Mouse (Mus musculus) adipose tissue, adult 10 weeks (tissue): ENCODE measurements around the gene Sned1. TPM values are rescaled to one million over a fixed set of nuclear protein-coding genes. Genes with fewer than 3 reads are reported as not detected.

Experiments used
- polyA plus RNA-seq: library from polyadenylated mRNA; stranded (reverse); fragments of 350-450 nt; fragmentation: Illumina TruSeq; extraction: RNeasy Lipid Tissue Mini Kit (QIAGEN cat#74804); gene quantifications from one replicate; pipeline ENCODE4 v1.2.3, GENCODE M21; 2014; ENCODE audit warnings: low read depth, low replicate concordance

Gene Sned1
- 9.9 TPM for polyA plus RNA-seq

GRCm38 (mm10) chr1:93235576-93236544 lies at the start of gene Sned1:
Sned1 (plus strand) TSS chr1:93235841.

GRCm38 (mm10) chr1:93305581-93306337 lies 70.1 kb downstream of the Sned1 start, which contains the start of gene Mterf4:
Mterf4 (minus strand) TSS chr1:93305915.

GRCm38 (mm10) chr1:93342648-93343503 lies 107.2 kb downstream of the Sned1 start, which contains the start of the genes Ppp1r7 and Pask:
Ppp1r7 (plus strand) TSS chr1:93342854.
Pask (minus strand) TSS chr1:93343482.

Other genes with a start within 250 kb of the Sned1 start
- gene Aqp12, start 229.5 kb upstream of the Sned1 start, polyA plus RNA-seq, result not detected
- gene Kif1a, start 133.9 kb upstream of the Sned1 start, polyA plus RNA-seq, result 1.4 TPM
- not detected for gene Agxt, start 100.6 kb upstream of the Sned1 start, polyA plus RNA-seq
- gene 2310007B03Rik, start 74.9 kb upstream of the Sned1 start, polyA plus RNA-seq, result 0.97 TPM
- gene Crocc2, start 67.1 kb upstream of the Sned1 start, polyA plus RNA-seq, result 1.3 TPM
- gene Mterf4, start 70.1 kb downstream of the Sned1 start, polyA plus RNA-seq, result 19.5 TPM
- gene Ppp1r7, start 107.0 kb downstream of the Sned1 start, polyA plus RNA-seq, result 16.5 TPM
- gene Pask, start 107.6 kb downstream of the Sned1 start, polyA plus RNA-seq, result 3.7 TPM
- gene Ano7, start 138.1 kb downstream of the Sned1 start, polyA plus RNA-seq, result 0.32 TPM
- 195 TPM for gene Hdlbp, start 243.0 kb downstream of the Sned1 start, polyA plus RNA-seq